Mouse (Mus musculus): ENCODE results near the gene Znrf1.
A peak's percentile ranks its signal among the peaks of the same experiment; 100 is the strongest.

Znrf1 gene

GRCm38 (mm10) chr8:111642496-111642895, 106.6 kb downstream of the Znrf1 start:
- DNase-seq: peak; percentile 24

DNA sequence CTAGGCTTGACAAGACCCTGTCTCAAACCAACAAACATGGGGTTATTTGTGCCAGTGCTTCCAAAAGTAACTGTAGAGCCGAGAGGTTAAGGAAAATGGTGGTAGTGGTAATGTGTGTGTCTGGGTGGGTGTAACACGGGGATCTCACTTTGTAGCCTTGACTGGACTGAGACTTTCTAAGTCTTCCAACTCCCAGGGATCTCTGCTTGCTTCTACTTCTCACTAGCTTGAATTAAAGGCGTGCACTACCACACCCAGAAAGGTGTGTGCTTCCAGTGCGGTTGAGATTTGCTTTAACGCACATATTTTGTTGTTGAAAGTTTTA, 107.0 kb downstream of the Znrf1 start:
- no peak for DNase-seq

- peak; percentile 92 for DNase-seq
These were observed 107.6 kb downstream of the Znrf1 start, which contains the start of gene Zfp1 for GRCm38 (mm10) chr8:111643264-111644141. Gene Zfp1 (plus strand): TSS chr8:111643401.

GRCm38 (mm10) chr8:111644286-111645051, 108.6 kb downstream of the Znrf1 start:
- DNase-seq: peak; percentile 14

DNA sequence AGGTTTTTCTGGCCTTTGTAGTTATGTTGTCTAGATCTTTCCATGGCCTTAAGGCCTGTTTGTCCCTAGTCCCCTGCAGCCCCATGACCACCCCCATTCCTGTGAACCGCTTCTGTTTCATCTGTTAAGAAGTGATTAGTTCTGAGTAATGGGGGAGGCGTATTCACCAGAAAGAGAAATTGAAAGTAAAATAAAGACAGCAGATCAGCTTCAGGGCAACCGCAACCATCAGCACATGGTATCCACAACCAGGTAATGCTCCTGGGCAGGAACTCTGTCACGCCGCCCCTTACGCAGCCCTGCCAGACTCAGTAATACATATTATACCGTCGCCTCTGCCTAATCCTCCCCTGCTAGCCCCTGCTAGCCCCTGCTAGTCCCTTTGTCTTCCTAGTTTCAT, 109.8 kb downstream of the Znrf1 start:
- no peak for DNase-seq

DNA sequence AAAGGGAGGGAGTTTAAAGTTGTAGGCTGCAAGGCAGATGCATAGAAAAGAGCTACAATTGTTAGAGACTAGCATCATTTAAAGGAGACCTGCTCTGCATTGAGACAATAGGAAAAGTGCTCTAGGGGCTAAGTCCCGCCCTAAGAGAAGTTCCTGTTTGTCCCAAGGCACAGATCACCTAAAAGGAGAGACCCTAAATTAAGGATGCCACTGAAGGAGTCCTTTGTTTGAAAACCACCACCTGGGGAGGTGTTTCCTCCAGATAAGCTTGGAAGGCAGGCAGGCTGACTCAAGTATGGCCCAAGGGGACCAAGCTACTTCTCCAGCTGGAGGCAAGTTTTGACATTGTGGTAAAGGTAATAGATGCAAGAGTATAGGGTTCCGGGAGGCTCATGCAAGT, 112.9 kb downstream of the Znrf1 start:
- no peak for DNase-seq

DNA sequence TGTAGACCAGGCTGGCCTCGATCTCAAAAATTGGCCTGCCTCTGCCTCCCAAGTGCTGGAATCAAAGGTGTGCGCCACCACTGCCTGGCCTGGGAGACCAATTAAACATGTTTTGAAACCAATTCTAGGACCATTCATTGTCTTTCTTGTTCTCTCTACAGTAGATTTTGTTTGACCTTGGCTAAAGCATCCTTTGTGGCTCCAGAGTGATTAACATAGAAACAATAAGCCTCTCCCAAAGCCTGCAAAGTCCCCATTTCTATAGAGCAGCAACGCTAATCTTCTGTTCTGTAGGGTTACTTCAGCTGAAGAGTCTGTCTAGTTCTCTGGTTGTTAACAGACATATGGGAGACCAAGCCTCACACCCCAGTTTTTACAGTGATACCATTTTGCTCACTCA, 114.8 kb downstream of the Znrf1 start:
- DNase-seq: no peak

- no peak for DNase-seq
These were observed 117.6 kb downstream of the Znrf1 start for GRCm38 (mm10) chr8:111653524-111653923.

GRCm38 (mm10) chr8:111657312-111657854, 121.5 kb downstream of the Znrf1 start:
- no peak for DNase-seq

GRCm38 (mm10) chr8:111658819-111659423, 123.0 kb downstream of the Znrf1 start:
- DNase-seq: no peak

DNA sequence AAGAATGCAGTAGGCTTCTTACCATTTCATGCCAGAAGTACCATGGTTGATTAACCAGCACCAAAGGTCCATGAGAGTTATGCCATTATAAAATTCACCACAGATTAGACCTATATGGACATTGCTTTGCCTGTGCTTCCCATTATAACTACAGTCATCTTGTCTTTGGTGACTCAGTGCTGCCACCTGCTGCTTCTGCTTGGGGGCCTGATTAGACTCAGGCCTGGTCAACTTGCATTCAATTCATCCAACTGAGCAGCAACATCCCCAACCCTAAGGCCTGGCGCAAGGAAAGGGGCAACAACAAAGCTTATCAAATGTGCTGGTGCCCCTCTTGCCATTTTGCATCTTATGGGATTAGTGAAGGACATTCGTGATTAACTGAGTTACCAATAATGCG, 126.6 kb downstream of the Znrf1 start:
- DNase-seq: peak; percentile 79

DNA sequence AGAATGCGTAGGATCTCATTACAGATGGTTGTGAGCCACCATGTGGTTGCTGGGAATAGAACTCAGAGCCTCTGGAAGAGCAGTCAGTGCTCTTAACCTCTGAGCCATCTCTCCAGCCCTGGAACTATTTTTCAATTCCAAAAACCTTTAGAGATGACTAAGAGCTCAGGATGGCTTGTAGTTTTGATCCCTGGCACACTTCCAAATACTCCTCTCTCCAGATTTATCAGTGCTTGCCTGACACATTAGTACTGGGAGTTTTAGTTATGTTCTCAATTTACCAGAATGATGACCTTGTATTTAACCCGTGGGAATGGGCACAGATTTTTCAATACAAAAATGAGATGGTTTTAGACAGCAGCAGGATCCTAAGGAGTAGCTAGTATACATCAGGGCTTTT, 130.9 kb downstream of the Znrf1 start:
- DNase-seq: no peak

Data from cerebellum, adult 8-10 months (tissue).